Mouse (Mus musculus): ENCODE measurements around the gene Rbm20. TPM values are rescaled to one million over a fixed set of nuclear protein-coding genes. Genes with fewer than 3 reads are reported as not detected.

Rbm20 gene
- polyA plus RNA-seq, 1 experiment from 2014 or later = 4.9 TPM

DNA sequence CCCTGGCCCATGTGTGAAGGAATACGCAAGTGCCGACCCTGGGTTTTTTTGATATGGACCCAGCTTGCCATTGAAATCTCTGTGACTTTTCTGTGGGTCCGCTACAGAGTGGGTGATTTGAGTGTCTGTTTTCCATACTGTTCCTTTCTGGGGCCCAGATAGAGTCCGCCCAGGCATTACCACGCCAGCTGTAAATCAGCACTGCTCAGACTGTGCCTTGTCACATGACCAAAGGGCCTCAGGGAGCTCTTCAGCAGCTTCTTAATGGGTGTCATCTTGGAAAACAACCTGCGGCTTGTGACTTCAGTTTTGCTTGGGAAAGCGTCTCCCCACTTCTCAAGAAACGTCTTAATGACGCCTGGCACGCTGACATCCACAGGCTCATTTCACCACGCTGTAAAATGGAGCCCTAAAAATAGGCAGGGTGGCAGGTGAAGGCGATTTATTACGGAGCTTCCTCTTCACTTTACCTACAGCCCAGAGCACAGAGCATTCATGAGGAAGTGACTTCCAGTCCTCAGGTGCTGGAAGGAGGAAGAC lies 71.2 kb downstream of the Rbm20 start:
- ATAC-seq (replicated peaks) = no peak
- 91% methylated on average over 13 of the region's 13 CpGs for WGBS
- H3K9ac ChIP-seq (replicated peaks) = no peak overlapping the region

GRCm38 (mm10) chr19:53749326-53749725 lies 72.2 kb downstream of the Rbm20 start:
- H3K4me1 ChIP-seq = no peaks in the 10 kb centered on the region
- no peak overlapping the region for H3K27ac ChIP-seq (replicated peaks)
- H3K9me3 ChIP-seq = no peaks in the 10 kb centered on the region
- H3K27me3 ChIP-seq = no peaks in the 10 kb centered on the region
- H3K4me2 ChIP-seq (replicated peaks) = no peak overlapping the region
- H3K36me3 ChIP-seq = no peaks in the 10 kb centered on the region
- WGBS = 95% methylated on average over 8 of the region's 8 CpGs
- H3K9ac ChIP-seq (replicated peaks) = no peak overlapping the region
- H3K4me3 ChIP-seq = no peak overlapping the region
- ATAC-seq (replicated peaks) = no peak

More for the DNA sequence above, 71.2 kb downstream of the Rbm20 start:
- H3K27me3 ChIP-seq = no peaks in the 10 kb centered on the region
- H3K4me1 ChIP-seq = no peaks in the 10 kb centered on the region
- H3K27ac ChIP-seq (replicated peaks) = no peak overlapping the region
- no peaks in the 10 kb centered on the region for H3K9me3 ChIP-seq
- H3K36me3 ChIP-seq = no peaks in the 10 kb centered on the region
- H3K4me3 ChIP-seq = no peak overlapping the region
- H3K4me2 ChIP-seq (replicated peaks) = no peak overlapping the region

- no peaks in the 10 kb centered on the region for H3K9me3 ChIP-seq
- H3K4me2 ChIP-seq (replicated peaks) = no peak overlapping the region
- H3K4me3 ChIP-seq = no peak overlapping the region
- H3K27me3 ChIP-seq = no peaks in the 10 kb centered on the region
- 78% methylated on average over 22 of the region's 22 CpGs for WGBS
- no peaks in the 10 kb centered on the region for H3K36me3 ChIP-seq
- no peaks in the 10 kb centered on the region for H3K4me1 ChIP-seq
- no peak for ATAC-seq (replicated peaks)
- no peak overlapping the region for H3K27ac ChIP-seq (replicated peaks)
- no peak overlapping the region for H3K9ac ChIP-seq (replicated peaks)
Measured at GRCm38 (mm10) chr19:53751420-53752185, 74.5 kb downstream of the Rbm20 start.

DNA sequence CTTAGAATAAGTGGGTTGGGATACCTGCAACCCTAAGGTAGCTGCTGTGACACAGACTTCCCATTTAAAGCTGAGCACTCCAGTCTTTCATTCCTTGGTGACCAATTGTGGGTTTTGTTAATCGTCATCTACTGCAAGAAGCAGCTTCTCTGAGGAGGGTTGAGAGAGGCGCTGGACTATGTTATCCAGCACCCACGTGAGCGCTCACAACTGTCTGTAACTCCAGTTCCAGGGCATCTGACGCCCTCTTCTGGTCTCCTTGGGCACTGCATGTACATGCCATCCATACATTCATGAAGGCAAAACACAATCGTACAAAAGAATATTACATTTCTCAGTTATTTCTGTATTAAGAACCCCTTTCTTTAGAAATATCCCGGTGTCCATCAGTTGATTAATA lies 75.9 kb downstream of the Rbm20 start:
- H3K27me3 ChIP-seq = no peaks in the 10 kb centered on the region
- WGBS = 63% methylated on average over 7 of the region's 7 CpGs
- H3K27ac ChIP-seq (replicated peaks) = no peak overlapping the region
- no peak overlapping the region for H3K9ac ChIP-seq (replicated peaks)
- no peak overlapping the region for H3K4me3 ChIP-seq
- no peaks in the 10 kb centered on the region for H3K36me3 ChIP-seq
- H3K4me2 ChIP-seq (replicated peaks) = no peak overlapping the region
- H3K9me3 ChIP-seq = no peaks in the 10 kb centered on the region
- no peaks in the 10 kb centered on the region for H3K4me1 ChIP-seq
- no peak for ATAC-seq (replicated peaks)

- no peak overlapping the region for H3K4me3 ChIP-seq
- no peak overlapping the region for H3K9ac ChIP-seq (replicated peaks)
- H3K4me2 ChIP-seq (replicated peaks) = no peak overlapping the region
- 69% methylated on average over 7 of the region's 7 CpGs for WGBS
- no peaks in the 10 kb centered on the region for H3K4me1 ChIP-seq
- no peaks in the 10 kb centered on the region for H3K9me3 ChIP-seq
- no peaks in the 10 kb centered on the region for H3K27me3 ChIP-seq
- H3K27ac ChIP-seq (replicated peaks) = no peak overlapping the region
- H3K36me3 ChIP-seq = no peaks in the 10 kb centered on the region
- ATAC-seq (replicated peaks) = no peak
Measured at GRCm38 (mm10) chr19:53754421-53754830, 77.3 kb downstream of the Rbm20 start.

DNA sequence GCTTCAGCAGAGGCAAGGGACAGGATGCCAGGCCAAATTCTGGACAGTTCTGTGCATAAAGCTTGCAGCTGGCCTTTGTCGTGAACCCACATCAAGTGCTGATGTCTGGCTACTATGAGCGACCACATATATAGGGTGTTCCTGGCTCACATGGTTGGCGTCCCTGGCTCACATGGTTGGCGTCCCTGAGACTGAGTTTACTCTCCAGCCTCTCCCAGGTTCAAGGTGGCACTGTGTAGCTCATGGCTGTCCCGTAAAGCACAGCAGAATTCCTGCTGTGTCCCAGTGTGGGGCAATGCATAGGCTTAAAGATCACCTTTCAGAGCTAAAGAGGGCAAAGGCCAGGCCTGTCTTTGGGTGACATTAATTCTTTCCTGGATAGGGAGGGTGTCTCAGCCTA lies 78.2 kb downstream of the Rbm20 start:
- WGBS = 84% methylated on average over 5 of the region's 5 CpGs

DNA sequence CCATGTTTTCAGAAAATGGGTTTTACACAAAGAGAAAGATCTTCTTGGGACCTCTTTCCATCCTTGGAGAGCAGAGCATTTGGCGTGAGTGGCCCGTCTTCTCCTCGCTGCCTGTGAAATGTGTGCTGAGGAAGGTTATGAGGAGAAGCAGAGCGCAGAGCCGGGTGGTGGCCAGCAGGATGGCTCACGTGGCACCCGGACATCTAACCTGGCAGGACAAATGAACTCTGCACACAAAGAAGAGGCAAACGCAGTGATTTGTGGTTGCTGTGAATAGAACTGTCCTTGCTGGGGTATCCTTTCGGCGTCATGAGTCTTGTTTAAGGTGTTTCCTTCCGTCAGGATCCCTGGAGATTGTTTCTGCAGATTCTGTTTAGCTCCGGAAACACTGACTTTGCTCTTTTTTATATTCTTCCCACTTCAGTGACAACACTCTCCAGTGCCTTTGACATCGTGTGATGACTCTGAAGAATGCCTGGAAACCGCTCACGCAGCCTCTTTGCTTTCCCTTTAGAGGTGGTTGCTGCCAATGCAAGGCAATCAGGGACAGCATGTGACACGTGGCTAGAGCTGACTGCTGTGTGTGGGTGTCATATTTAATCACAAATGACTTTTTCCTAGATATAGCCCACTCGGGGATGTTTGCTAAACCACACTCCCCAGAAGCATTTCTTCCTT lies 80.5 kb downstream of the Rbm20 start:
- no peak for ATAC-seq (replicated peaks)
- Histone ChIP-seq H3K36me3 (no peaks in the 10 kb centered on the region), H3K4me1 (no peaks in the 10 kb centered on the region), H3K9ac (replicated peaks) (no peak overlapping the region), H3K9me3 (no peaks in the 10 kb centered on the region), H3K27me3 (no peaks in the 10 kb centered on the region), H3K4me2 (replicated peaks) (no peak overlapping the region), H3K4me3 (no peak overlapping the region), H3K27ac (replicated peaks) (no peak overlapping the region)
- WGBS = 91% methylated on average over 17 of the region's 17 CpGs

More for the DNA sequence above, 78.2 kb downstream of the Rbm20 start:
- ATAC-seq (replicated peaks) = no peak
- Histone ChIP-seq H3K36me3 (no peaks in the 10 kb centered on the region), H3K4me1 (no peaks in the 10 kb centered on the region), H3K27ac (replicated peaks) (no peak overlapping the region), H3K4me3 (no peak overlapping the region), H3K27me3 (no peaks in the 10 kb centered on the region), H3K4me2 (replicated peaks) (no peak overlapping the region), H3K9me3 (no peaks in the 10 kb centered on the region), H3K9ac (replicated peaks) (no peak overlapping the region)

DNA sequence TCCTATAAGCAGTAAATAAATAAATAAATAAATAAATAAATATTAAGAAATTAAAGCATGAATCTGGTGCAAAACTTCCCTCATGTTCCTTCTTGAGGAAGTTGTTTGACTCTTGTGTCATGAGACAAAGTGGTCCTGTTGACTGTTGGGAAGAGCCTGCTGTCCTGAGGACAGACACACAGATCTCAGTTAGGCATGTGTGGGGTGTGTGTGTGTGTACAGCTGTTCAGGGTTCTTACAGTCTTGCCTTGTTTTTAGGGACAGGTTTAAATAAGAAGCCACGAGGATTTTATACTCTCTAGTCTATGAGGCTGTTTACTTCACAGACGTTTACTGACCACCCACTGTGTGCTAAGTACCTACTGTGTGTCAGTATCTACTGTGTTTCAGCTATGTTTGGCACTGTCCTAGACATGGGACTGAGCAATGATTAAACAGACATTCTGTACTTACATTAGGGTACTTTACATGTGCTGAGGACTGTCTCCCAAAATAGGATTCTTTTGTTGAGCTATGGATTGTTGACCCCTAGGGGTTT lies 81.8 kb downstream of the Rbm20 start:
- H3K27me3 ChIP-seq = no peaks in the 10 kb centered on the region
- H3K4me2 ChIP-seq (replicated peaks) = no peak overlapping the region
- H3K4me1 ChIP-seq = no peaks in the 10 kb centered on the region
- no peak overlapping the region for H3K9ac ChIP-seq (replicated peaks)
- no peak overlapping the region for H3K4me3 ChIP-seq
- H3K36me3 ChIP-seq = no peaks in the 10 kb centered on the region
- WGBS = 84% methylated on average over 2 of the region's 2 CpGs
- no peak overlapping the region for H3K27ac ChIP-seq (replicated peaks)
- no peak for ATAC-seq (replicated peaks)
- no peaks in the 10 kb centered on the region for H3K9me3 ChIP-seq

DNA sequence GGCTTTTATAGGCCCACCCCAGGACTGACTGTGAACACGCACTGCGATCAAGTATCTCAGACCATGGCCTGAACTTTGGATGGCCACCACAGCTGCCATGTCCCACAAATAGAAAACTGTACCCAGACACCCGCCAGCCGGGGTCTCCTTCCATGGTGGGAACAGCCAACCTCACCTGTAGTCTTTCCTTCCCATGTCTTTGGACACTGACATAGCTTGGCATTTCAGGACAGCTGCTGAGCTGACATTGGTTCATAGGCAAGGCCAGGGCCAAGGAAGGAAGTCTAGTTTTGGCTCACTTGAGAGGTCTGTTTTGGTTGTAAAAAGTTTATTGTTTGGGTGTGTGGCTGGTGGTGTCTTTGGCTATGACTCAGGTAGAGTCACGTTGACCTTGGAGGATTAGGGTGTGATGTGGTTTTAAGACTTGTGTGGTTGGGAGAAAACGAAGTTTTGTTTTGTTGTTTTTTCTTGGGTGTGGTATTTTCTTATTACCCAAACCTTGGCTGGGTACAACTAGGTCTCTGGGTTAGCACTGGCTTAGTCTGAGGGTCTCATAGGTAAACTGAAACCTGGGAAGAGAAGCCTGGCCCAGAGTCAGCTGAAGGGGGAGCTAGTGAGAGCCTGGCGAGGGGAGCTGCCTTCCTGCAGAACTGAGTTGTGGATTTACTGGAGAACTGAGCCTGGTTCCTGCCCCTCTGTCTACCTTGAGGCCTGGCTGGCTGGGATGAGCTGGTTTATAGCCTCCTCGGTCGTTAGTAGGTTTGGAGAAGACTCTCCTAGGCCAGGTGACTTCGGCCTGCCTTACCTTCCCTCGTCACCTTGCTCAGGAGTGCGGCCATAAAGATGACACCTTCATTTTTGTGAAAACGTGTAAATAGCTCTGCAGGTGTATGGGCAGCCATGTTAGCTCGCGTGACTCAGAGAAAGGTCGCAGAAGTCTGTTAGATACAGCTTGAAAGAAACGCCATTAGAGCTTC lies 83.3 kb downstream of the Rbm20 start:
- H3K9ac ChIP-seq (replicated peaks) = no peak overlapping the region
- H3K27me3 ChIP-seq = no peaks in the 10 kb centered on the region
- ATAC-seq (replicated peaks) = no peak
- H3K4me1 ChIP-seq = no peaks in the 10 kb centered on the region
- no peak overlapping the region for H3K4me2 ChIP-seq (replicated peaks)
- H3K27ac ChIP-seq (replicated peaks) = no peak overlapping the region
- no peak overlapping the region for H3K4me3 ChIP-seq
- 85% methylated on average over 17 of the region's 17 CpGs for WGBS
- H3K9me3 ChIP-seq = no peaks in the 10 kb centered on the region
- no peaks in the 10 kb centered on the region for H3K36me3 ChIP-seq

DNA sequence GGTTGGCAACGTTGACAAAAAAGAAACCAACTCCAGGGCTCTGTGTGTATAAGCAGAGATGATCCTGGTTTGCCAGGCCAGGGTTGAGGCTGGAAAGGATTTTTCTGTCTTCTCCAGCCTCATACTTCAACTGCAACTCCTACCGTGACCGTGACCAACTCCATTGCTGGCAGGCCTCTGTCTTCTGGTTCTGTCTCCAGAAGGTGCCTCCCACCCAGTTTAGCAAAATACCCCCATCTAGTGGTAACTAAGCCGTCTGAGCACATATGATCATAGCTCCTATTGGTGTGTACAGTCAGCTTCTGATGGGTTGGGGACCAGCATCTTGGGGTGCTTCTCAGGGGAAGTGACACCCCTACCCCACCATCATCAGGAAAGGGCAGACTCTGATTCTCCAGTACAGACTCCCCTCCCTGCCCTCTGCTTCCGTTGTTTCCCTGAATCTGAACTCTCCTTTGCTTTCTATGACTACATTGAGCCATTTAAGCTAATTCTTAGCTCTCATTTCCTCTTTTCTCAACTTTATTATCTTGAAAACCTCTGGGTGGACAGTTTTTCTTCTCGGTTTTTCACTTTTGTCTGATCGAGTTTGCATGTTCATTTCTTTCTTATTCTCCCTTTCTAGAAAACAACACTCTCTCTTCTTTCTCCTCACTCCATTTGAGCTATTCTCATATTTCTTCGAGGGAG lies 85.8 kb downstream of the Rbm20 start:
- Histone ChIP-seq H3K9ac (replicated peaks) (no peak overlapping the region), H3K4me1 (no peaks in the 10 kb centered on the region), H3K4me3 (no peak overlapping the region), H3K36me3 (no peaks in the 10 kb centered on the region), H3K27ac (replicated peaks) (no peak overlapping the region), H3K9me3 (no peaks in the 10 kb centered on the region), H3K4me2 (replicated peaks) (no peak overlapping the region), H3K27me3 (no peaks in the 10 kb centered on the region)
- WGBS = 75% methylated on average over 8 of the region's 8 CpGs
- no peak; the same call in 1 of the 2 replicates for ATAC-seq (replicated peaks)
